Mouse (Mus musculus): ENCODE results near the gene Edaradd. TPM values are rescaled to one million over a fixed set of nuclear protein-coding genes. Genes with fewer than 3 reads are reported as not detected.

The Edaradd gene
- polyA plus RNA-seq, 1 experiment from 2014 or later = 0.38 TPM

DNA sequence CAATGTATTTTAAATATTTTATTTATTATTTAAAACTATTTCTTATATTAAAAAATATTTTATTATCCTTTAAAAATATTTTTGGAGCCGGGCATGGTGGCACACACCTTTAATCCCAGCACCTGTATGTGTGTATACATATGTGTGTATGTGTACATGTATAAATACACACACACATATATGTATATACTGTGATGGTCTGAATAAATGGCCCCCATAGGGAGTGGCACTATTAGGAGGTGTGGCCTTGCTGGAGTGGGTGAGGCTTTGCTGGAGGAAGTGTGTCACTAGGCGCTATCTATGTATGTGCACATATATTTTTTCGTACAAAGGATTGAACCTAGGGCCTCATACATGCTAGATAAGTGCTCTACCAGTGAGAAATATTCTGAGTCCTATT lies 27.7 kb downstream of the Edaradd start:
- 83% methylated on average over 3 of the region's 3 CpGs for WGBS
- ATAC-seq (ENCODE audit: insufficient number of reproducible peaks, insufficient read depth, low FRiP score, low read depth) = no peak
- no peaks in the 10 kb centered on the region for H3K9me3 ChIP-seq (ENCODE audit: control insufficient read depth, low read length)

DNA sequence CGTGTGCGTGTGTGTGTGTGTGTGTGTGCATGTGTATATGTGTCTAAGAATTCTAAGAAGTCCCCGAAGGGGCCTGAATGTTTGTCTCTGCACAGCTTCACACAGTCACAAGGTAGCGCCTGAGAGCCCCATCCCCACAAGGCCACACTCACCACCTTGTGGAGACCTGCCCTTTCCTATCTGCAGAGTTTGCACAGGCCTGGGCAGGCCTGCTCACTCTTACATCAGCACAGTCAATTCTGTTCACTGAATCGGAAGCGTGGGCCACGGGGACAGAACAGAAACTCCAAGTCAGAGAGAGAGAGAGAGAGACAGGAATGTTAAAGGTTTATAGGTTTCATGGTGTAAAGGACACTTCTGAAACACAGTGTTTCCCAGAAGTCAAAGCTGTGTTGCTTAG lies 34.6 kb downstream of the Edaradd start:
- peaks cover 0 to 2% of the 10 kb centered on the region in 2 experiments; a peak in 1 of 4 replicates for H3K4me1 ChIP-seq (ENCODE audit: control insufficient read depth in 2 of 2, insufficient read depth in 2 of 2, low read length in 2 of 2)
- 77% methylated on average over 7 of the region's 7 CpGs for WGBS
- no peak overlapping the region for H3K27ac ChIP-seq (replicated peaks in 1 of 2; ENCODE audit: control insufficient read depth in 1 of 2, insufficient read depth in 1 of 2, low read depth in 2 of 2, low read length in 2 of 2)
- H3K4me2 ChIP-seq (ENCODE audit: low read length) = no peak overlapping the region
- ATAC-seq (ENCODE audit: insufficient number of reproducible peaks, insufficient read depth, low FRiP score, low read depth) = no peak
- H3K4me3 ChIP-seq (ENCODE audit: control insufficient read depth in 1 of 2, insufficient read depth in 1 of 2, low read depth in 1 of 2, low read length in 2 of 2) = no peak overlapping the region
- H3K9ac ChIP-seq (ENCODE audit: low read length) = no peak overlapping the region
- H3K36me3 ChIP-seq (ENCODE audit: control insufficient read depth, insufficient read depth, low read length) = no peaks in the 10 kb centered on the region
- no peaks in the 10 kb centered on the region for H3K27me3 ChIP-seq (ENCODE audit: control insufficient read depth, insufficient read depth, low read length)
- H3K9me3 ChIP-seq (ENCODE audit: control insufficient read depth, low read length) = no peaks in the 10 kb centered on the region

More for the DNA sequence above, 27.7 kb downstream of the Edaradd start:
- Histone ChIP-seq H3K4me3 (ENCODE audit: control insufficient read depth in 1 of 2, insufficient read depth in 1 of 2, low read depth in 1 of 2, low read length in 2 of 2) (no peak overlapping the region), H3K27ac (replicated peaks in 1 of 2; ENCODE audit: control insufficient read depth in 1 of 2, insufficient read depth in 1 of 2, low read depth in 2 of 2, low read length in 2 of 2) (no peak overlapping the region), H3K4me1 (ENCODE audit: control insufficient read depth in 2 of 2, insufficient read depth in 2 of 2, low read length in 2 of 2) (no peaks in the 10 kb centered on the region), H3K36me3 (ENCODE audit: control insufficient read depth, insufficient read depth, low read length) (no peaks in the 10 kb centered on the region), H3K9ac (ENCODE audit: low read length) (no peak overlapping the region), H3K27me3 (ENCODE audit: control insufficient read depth, insufficient read depth, low read length) (no peaks in the 10 kb centered on the region), H3K4me2 (ENCODE audit: low read length) (no peak overlapping the region)

DNA sequence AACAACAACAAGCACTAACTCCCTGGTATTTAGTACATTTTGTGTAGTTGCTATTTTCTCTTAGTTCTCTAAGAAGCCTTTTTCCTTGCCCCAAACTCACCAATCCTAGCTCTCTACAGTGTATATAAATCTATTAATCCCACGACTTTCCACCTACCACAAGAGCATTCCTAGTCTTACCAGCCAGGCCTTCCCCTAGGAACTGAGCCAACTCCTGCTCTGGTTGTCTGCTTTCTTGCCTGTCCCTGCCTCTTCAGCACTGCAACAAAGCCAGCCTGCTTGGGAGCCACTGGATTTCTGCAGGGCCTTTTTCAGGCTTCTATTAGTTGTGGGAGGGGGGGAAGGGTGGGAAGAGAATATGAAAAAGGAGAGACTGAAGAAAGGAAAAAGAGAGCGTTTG lies 35.0 kb downstream of the Edaradd start:
- Histone ChIP-seq H3K4me1 (ENCODE audit: control insufficient read depth in 2 of 2, insufficient read depth in 2 of 2, low read length in 2 of 2) (peaks cover 0 to 2% of the 10 kb centered on the region in 2 experiments; a peak in 1 of 4 replicates), H3K36me3 (ENCODE audit: control insufficient read depth, insufficient read depth, low read length) (no peaks in the 10 kb centered on the region), H3K4me2 (ENCODE audit: low read length) (no peak overlapping the region), H3K27ac (replicated peaks in 1 of 2; ENCODE audit: control insufficient read depth in 1 of 2, insufficient read depth in 1 of 2, low read depth in 2 of 2, low read length in 2 of 2) (no peak overlapping the region), H3K9me3 (ENCODE audit: control insufficient read depth, low read length) (no peaks in the 10 kb centered on the region), H3K4me3 (ENCODE audit: control insufficient read depth in 1 of 2, insufficient read depth in 1 of 2, low read depth in 1 of 2, low read length in 2 of 2) (no peak overlapping the region), H3K9ac (ENCODE audit: low read length) (no peak overlapping the region), H3K27me3 (ENCODE audit: control insufficient read depth, insufficient read depth, low read length) (no peaks in the 10 kb centered on the region)
- no peak for ATAC-seq (ENCODE audit: insufficient number of reproducible peaks, insufficient read depth, low FRiP score, low read depth)
- WGBS = 58% methylated on average over 2 of the region's 2 CpGs

DNA sequence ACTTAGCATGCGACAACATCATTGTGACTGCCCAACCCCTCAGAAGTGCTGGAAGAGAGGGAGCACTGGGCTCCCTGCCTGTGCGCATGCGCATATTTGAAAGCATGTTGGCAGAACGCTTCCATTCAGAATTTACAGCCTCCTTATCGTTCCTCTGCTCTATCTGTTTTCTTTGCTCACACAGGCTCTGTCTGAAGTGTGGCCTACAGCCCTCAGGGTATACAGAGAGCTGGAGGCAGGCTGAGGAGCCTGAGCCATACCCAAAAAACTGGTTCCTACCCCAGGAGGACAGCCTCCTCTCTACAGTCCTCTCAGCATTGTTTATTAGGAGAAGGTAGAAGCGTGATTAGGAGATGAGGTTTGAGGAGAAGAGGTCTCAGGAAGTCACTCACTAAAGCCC lies 40.4 kb downstream of the Edaradd start:
- WGBS = 65% methylated on average over 6 of the region's 6 CpGs
- Histone ChIP-seq H3K27me3 (ENCODE audit: control insufficient read depth, insufficient read depth, low read length) (no peaks in the 10 kb centered on the region), H3K9me3 (ENCODE audit: control insufficient read depth, low read length) (no peaks in the 10 kb centered on the region), H3K4me3 (ENCODE audit: control insufficient read depth in 1 of 2, insufficient read depth in 1 of 2, low read depth in 1 of 2, low read length in 2 of 2) (no peak overlapping the region), H3K4me2 (ENCODE audit: low read length) (no peak overlapping the region), H3K36me3 (ENCODE audit: control insufficient read depth, insufficient read depth, low read length) (no peaks in the 10 kb centered on the region), H3K27ac (replicated peaks in 1 of 2; ENCODE audit: control insufficient read depth in 1 of 2, insufficient read depth in 1 of 2, low read depth in 2 of 2, low read length in 2 of 2) (no peak overlapping the region), H3K9ac (ENCODE audit: low read length) (no peak overlapping the region), H3K4me1 (ENCODE audit: control insufficient read depth in 2 of 2, insufficient read depth in 2 of 2, low read length in 2 of 2) (no peaks in the 10 kb centered on the region)
- ATAC-seq (ENCODE audit: insufficient number of reproducible peaks, insufficient read depth, low FRiP score, low read depth) = no peak

DNA sequence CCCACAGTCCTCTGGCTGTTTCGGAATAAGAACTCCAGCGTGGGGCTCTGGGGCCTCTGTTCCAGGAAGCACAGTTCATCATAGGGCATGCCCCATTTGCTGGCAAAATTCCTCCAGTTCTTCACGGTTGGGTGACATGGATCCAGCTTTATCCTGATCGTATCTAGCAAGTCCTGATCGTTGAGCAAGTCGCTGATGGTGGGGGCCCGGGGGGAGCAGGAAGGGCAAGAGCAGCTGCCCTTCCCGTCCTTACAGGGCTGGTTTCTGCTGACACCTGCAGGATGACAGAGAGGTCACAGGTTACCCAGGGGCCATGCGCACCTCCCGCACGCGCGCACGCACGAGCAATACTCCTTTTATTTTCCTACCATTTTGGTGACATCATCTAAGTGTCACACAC lies 41.9 kb downstream of the Edaradd start:
- no peak overlapping the region for H3K27ac ChIP-seq (replicated peaks in 1 of 2; ENCODE audit: control insufficient read depth in 1 of 2, insufficient read depth in 1 of 2, low read depth in 2 of 2, low read length in 2 of 2)
- no peaks in the 10 kb centered on the region for H3K27me3 ChIP-seq (ENCODE audit: control insufficient read depth, insufficient read depth, low read length)
- no peaks in the 10 kb centered on the region for H3K36me3 ChIP-seq (ENCODE audit: control insufficient read depth, insufficient read depth, low read length)
- ATAC-seq (ENCODE audit: insufficient number of reproducible peaks, insufficient read depth, low FRiP score, low read depth) = no peak
- no peak overlapping the region for H3K4me3 ChIP-seq (ENCODE audit: control insufficient read depth in 1 of 2, insufficient read depth in 1 of 2, low read depth in 1 of 2, low read length in 2 of 2)
- H3K4me2 ChIP-seq (ENCODE audit: low read length) = no peak overlapping the region
- no peaks in the 10 kb centered on the region for H3K9me3 ChIP-seq (ENCODE audit: control insufficient read depth, low read length)
- WGBS = 76% methylated on average over 15 of the region's 15 CpGs
- no peaks in the 10 kb centered on the region for H3K4me1 ChIP-seq (ENCODE audit: control insufficient read depth in 2 of 2, insufficient read depth in 2 of 2, low read length in 2 of 2)
- H3K9ac ChIP-seq (ENCODE audit: low read length) = no peak overlapping the region

DNA sequence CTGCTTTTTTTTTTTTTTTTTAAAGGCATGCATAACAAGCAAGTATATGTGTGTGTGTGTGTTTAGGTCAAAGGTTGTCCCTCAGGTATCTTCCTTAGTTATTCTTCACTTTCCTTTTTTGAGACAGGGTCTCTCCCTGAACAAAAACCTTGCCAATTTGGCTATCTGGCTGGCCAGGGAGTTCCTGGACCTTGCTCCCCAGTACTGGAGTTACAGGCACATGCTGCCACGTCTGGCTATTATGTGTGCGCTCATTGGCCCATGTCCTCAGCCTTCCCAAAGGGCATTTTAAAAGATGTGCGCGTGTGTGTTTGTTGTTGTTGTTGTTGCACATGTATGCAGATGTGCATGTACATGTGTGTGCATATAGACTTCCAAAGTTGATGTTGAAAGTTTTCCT lies 43.4 kb downstream of the Edaradd start:
- Histone ChIP-seq H3K27ac (replicated peaks in 1 of 2; ENCODE audit: control insufficient read depth in 1 of 2, insufficient read depth in 1 of 2, low read depth in 2 of 2, low read length in 2 of 2) (no peak overlapping the region), H3K9me3 (ENCODE audit: control insufficient read depth, low read length) (no peaks in the 10 kb centered on the region), H3K9ac (ENCODE audit: low read length) (no peak overlapping the region), H3K4me3 (ENCODE audit: control insufficient read depth in 1 of 2, insufficient read depth in 1 of 2, low read depth in 1 of 2, low read length in 2 of 2) (no peak overlapping the region), H3K4me2 (ENCODE audit: low read length) (no peak overlapping the region), H3K4me1 (ENCODE audit: control insufficient read depth in 2 of 2, insufficient read depth in 2 of 2, low read length in 2 of 2) (no peaks in the 10 kb centered on the region), H3K27me3 (ENCODE audit: control insufficient read depth, insufficient read depth, low read length) (no peaks in the 10 kb centered on the region), H3K36me3 (ENCODE audit: control insufficient read depth, insufficient read depth, low read length) (no peaks in the 10 kb centered on the region)
- no peak for ATAC-seq (ENCODE audit: insufficient number of reproducible peaks, insufficient read depth, low FRiP score, low read depth)
- WGBS = 82% methylated on average over 4 of the region's 4 CpGs

DNA sequence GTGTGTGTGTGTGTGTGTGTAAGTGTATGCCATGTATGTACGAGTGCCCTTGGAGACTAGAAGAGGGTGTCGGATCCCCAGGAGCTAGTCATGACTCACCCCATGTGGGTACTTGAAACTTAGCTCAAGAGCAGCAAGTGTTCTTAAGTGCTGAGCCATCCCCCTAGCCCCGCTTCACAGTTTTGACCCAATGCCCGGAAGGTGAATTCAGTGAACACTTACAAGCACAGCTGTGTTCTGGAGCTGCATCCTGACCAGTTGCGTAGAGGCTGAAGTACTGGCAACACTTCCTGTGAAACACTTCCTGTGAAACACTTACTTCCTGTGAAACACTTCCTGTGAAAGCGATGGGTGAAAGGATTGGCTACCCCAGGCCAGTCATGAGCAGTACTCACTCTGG lies 45.0 kb downstream of the Edaradd start:
- Histone ChIP-seq H3K9ac (ENCODE audit: low read length) (no peak overlapping the region), H3K4me1 (ENCODE audit: control insufficient read depth in 2 of 2, insufficient read depth in 2 of 2, low read length in 2 of 2) (no peaks in the 10 kb centered on the region), H3K9me3 (ENCODE audit: control insufficient read depth, low read length) (no peaks in the 10 kb centered on the region), H3K27ac (replicated peaks in 1 of 2; ENCODE audit: control insufficient read depth in 1 of 2, insufficient read depth in 1 of 2, low read depth in 2 of 2, low read length in 2 of 2) (no peak overlapping the region), H3K4me2 (ENCODE audit: low read length) (no peak overlapping the region), H3K4me3 (ENCODE audit: control insufficient read depth in 1 of 2, insufficient read depth in 1 of 2, low read depth in 1 of 2, low read length in 2 of 2) (no peak overlapping the region), H3K36me3 (ENCODE audit: control insufficient read depth, insufficient read depth, low read length) (no peaks in the 10 kb centered on the region), H3K27me3 (ENCODE audit: control insufficient read depth, insufficient read depth, low read length) (no peaks in the 10 kb centered on the region)
- no peak for ATAC-seq (ENCODE audit: insufficient number of reproducible peaks, insufficient read depth, low FRiP score, low read depth)
- WGBS = 71% methylated on average over 6 of the region's 6 CpGs

DNA sequence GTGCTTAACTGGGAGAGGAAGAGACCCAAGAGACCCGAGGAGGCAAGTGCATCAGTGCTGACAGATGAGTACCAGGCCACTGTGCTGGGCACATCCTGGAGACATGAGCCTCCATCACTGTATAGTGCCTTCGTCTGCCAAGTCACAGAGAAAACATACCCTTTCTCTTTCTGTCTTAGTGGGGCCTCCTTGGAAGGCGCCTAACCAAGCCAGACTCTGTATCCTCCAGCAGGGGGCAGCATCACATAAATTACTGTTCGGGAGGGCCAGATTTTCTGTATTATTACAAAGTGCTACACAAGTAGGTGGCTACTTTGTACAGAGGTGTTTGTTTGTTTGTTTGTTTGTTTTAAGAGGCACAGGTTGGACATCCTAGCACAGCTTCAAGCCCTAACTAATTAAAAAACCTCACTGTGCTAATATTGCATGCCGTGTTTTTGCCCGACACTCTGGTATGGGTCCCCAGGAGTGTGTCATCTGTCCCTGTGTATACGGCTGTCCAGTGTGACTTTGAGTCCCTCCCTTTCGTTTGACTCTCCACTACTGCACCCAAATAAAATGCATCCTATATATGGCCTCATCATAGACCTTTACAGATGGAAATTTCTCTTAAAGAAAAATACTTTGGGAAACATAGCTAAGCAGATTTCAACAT lies 46.4 kb downstream of the Edaradd start:
- Histone ChIP-seq H3K4me2 (ENCODE audit: low read length) (no peak overlapping the region), H3K27me3 (ENCODE audit: control insufficient read depth, insufficient read depth, low read length) (no peaks in the 10 kb centered on the region), H3K4me3 (ENCODE audit: control insufficient read depth in 1 of 2, insufficient read depth in 1 of 2, low read depth in 1 of 2, low read length in 2 of 2) (no peak overlapping the region), H3K36me3 (ENCODE audit: control insufficient read depth, insufficient read depth, low read length) (no peaks in the 10 kb centered on the region), H3K27ac (replicated peaks in 1 of 2; ENCODE audit: control insufficient read depth in 1 of 2, insufficient read depth in 1 of 2, low read depth in 2 of 2, low read length in 2 of 2) (no peak overlapping the region), H3K9me3 (ENCODE audit: control insufficient read depth, low read length) (no peaks in the 10 kb centered on the region), H3K9ac (ENCODE audit: low read length) (no peak overlapping the region), H3K4me1 (ENCODE audit: control insufficient read depth in 2 of 2, insufficient read depth in 2 of 2, low read length in 2 of 2) (no peaks in the 10 kb centered on the region)
- ATAC-seq (ENCODE audit: insufficient number of reproducible peaks, insufficient read depth, low FRiP score, low read depth) = 0 out of 2 replicates have a peak, but pooled peaks have one; percentile 19
- WGBS = 35% methylated on average over 8 of the region's 8 CpGs

Data from heart, embryonic 14.5 days (tissue).